Mouse (Mus musculus) liver, embryonic 14 days (tissue): ENCODE data around the gene Prop1. TPM values are rescaled to one million over a fixed set of nuclear protein-coding genes. Genes with fewer than 3 reads are reported as not detected.

Source experiments
- polyA plus RNA-seq: library from polyadenylated mRNA; depleted of rRNA; stranded (reverse); fragments of >200 nt; gene quantifications from 2 replicates; pipeline ENCODE4 v1.2.3, GENCODE M21; 2012; rRNA removed

Prop1 gene
- polyA plus RNA-seq, result 0.02 TPM in 1 of 2 replicates, not detected in the other

DNA sequence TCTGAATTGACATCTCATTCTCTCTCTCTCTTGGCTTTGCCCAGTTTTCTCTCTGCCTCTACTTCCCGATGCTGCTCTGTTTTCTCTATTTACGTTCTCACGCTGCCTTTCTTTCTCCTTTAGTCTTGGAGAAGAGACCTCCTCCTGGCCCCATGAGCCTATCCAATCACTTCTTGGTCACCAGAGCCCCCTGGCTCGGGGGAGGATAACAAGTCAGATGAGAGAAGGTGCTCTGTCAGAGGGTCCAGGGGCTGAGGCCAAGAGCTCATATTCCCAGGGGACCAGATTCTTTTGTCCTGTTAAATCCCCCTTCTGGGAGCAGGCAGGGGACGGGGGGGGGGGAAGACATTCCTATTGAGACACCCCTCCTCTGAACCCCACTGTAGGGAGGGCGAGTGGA is at the start of gene Prop1:
TSS of gene Prop1 (minus strand) at position 101 of the 400 bp plus-strand sequence.

DNA sequence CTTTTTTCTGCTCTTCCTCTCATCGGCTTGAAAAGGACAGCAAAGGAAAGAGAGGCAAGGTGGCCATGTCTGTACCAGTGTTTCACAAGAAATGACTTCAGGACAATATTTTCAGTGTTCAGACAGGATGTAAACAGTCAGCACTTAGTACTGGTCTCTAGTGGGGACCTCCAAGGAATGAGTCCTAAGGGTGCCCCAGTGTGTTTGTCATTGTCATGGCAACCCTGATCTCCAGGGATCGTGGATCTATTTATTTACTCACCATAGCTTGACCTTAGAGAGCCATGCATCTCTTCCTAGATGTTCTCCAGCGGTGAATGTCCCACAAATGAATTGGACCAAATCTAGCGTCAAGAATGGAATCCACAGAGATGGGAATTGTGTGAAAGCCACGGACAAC is 49.7 kb upstream of the Prop1 start, which contains the start of gene Olfr51:
TSS of gene Olfr51 (plus strand) at position 301 of the 400 bp plus-strand sequence.

DNA sequence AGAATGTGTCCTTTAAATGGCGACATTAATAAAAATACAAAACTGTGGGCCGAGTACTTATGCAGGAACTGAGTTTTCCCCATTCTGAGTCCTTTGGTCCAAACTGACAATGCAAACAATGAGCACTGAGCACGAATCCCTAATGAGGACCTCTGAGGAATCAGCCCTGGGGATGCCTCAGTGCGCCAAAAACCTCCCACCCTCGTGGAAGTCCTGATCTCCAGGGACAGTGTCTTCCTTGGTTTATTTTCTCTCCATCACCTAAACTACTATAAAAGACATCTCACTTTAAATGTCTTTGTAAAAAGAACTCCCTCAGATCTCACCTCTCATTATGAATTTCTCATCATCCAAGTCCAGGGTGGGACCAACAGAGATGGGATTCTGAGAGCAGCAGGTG is 28.1 kb upstream of the Prop1 start, which contains the start of gene Olfr1377:
TSS of gene Olfr1377 (plus strand) at position 301 of the 400 bp plus-strand sequence.

DNA sequence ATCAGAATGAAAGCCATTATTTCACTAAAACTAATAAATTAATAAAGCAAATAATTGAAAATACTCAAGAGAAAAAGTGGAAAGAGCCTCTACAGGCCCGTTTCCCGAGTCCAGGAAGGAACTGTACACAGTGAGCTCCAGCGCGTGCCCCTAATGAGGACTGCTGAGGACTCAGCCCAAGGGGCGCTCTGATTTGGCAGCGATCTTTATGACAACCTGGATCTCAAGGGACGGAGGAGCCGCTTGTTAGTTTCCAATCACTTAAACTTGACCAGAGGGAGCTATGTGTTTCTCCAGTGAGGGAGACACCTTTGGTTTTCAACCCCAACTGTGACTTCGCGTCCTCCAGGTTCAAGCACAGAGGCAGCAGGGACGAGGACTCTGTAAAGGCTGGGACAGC is 12.7 kb upstream of the Prop1 start, which contains the start of gene Olfr1378:
TSS of gene Olfr1378 (plus strand) at position 301 of the 400 bp plus-strand sequence.

DNA sequence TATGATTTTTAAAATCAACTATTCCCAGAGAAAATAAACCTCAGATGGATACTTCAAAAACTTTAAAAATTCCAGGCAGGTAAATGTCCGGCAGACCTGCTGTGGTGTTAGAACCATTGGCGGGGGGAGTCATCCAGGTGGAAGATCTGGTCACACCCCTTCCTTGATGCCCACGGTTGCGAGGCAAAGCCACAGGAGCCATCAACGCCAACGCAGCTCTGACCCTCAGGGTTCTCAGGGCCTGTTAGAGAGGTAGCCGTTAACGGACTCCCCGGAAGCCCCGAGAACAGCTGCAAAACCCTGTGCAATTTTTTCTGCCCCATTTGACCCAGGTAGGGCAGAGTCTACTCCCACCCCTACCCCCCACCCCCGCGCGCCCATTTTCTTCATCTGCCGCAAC is 10.1 kb downstream of the Prop1 start, which contains the start of gene 4933414I15Rik:
TSS of gene 4933414I15Rik (minus strand) at position 260 of the 400 bp plus-strand sequence.

DNA sequence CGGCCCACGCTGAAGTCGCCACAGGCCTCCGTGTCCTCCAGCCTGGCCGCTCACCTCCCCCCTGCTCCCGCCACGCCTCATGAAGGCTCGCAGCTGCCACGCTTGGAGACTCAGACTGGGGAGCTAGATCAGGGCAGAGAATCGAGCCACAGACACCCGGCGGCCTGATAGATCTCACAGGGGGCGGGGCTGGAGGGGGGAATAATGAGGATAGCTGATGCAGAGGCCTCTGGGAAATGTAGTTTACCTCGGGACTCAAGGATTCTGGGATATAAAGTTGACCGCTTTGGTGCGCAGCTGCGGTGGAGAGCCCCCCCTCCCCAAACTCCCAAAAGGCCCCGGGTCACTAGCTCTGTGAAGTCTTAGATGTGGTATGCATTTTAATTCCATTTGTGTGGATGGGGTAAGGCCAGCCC is 22.1 kb downstream of the Prop1 start, which contains the start of gene Zfp354b:
TSS of gene Zfp354b (minus strand) at position 183 of the 416 bp plus-strand sequence.

DNA sequence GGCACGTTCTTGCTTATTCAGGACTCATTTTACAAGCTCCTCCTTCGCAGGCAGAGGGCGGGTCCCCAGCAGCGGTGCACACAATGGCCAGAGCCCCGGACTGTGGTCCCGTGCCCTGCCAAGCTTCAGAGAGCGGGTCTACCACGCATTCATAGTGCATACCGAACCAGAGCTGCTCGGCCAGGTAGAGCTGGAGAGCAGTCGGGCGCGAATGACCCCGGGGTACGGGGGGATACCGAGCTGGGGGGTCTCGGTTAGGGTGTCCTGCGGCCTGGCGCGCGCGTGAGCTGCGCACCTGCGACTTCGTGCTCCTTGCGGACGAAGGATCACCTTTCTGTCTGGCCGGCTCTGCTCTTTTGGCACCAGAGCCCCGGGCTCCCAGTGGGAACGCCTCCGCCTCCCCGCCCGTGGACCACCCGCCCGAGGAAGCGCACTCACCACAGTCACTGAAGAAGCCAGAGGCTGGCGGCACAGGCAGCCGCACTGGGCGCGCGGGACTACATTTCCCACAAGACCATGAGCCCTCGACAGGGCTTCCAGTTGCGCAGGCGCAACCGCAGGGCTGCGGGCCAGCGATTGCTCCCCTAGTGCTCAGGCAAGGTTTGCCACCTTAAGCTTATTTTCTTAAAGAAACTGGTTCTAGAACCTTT is 37.8 kb downstream of the Prop1 start, which contains the start of gene Zfp2:
TSS of gene Zfp2 (minus strand) at position 495 of the 650 bp plus-strand sequence.

Other genes with a start within 250 kb of the Prop1 start
- gene Zfp354c, start 126.0 kb downstream of the Prop1 start, polyA plus RNA-seq, result 0.40 and 0.54 TPM in 2 replicates
- gene Zfp879, start 112.2 kb downstream of the Prop1 start, polyA plus RNA-seq, result 0.08 and 0.09 TPM in 2 replicates
- 0.05 and 0.12 TPM in 2 replicates for gene Grm6, start 103.1 kb downstream of the Prop1 start, polyA plus RNA-seq
- gene Zfp454, start 66.1 kb downstream of the Prop1 start, polyA plus RNA-seq, result 0.31 and 0.41 TPM in 2 replicates
- 0.63 and 0.84 TPM in 2 replicates for gene Zfp2, start 37.6 kb downstream of the Prop1 start, polyA plus RNA-seq
- 0.06 and 0.15 TPM in 2 replicates for gene Zfp354b, start 22.1 kb downstream of the Prop1 start, polyA plus RNA-seq
- not detected in 2 replicates for gene 4933414I15Rik, start 10.0 kb downstream of the Prop1 start, polyA plus RNA-seq
- not detected in 2 replicates for gene Olfr1378, start 12.8 kb upstream of the Prop1 start, polyA plus RNA-seq
- not detected in 2 replicates for gene Olfr1377, start 28.2 kb upstream of the Prop1 start, polyA plus RNA-seq
- gene Olfr51, start 49.8 kb upstream of the Prop1 start, polyA plus RNA-seq, result not detected in 2 replicates
- not detected in 2 replicates for gene Olfr54, start 60.5 kb upstream of the Prop1 start, polyA plus RNA-seq
- not detected in 2 replicates for gene Olfr1375, start 94.3 kb upstream of the Prop1 start, polyA plus RNA-seq
- gene Zfp354a, start 105.5 kb upstream of the Prop1 start, polyA plus RNA-seq, result 0.85 and 1.2 TPM in 2 replicates